Mouse (Mus musculus): ENCODE data around the gene Tmem121. TPM values are rescaled to one million over a fixed set of nuclear protein-coding genes. Genes with fewer than 3 reads are reported as not detected.

Tmem121 gene
- polyA plus RNA-seq, 1 experiment from 2014 or later: 4.2 TPM

- Histone ChIP-seq H3K4me3 (ENCODE audit: low read length) (peak overlapping the region; percentile 54), H3K4me1 (ENCODE audit: control insufficient read depth, insufficient read depth, low read length) (peaks cover 34% of the 10 kb centered on the region), H3K27ac (ENCODE audit: low read depth, low read length) (peak overlapping the region; percentile 37; the same call in 1 of the 2 replicates), H3K4me2 (replicated peaks; ENCODE audit: low read depth, low read length) (peak overlapping the region; percentile 65), H3K9ac (ENCODE audit: low read depth, low read length) (peak overlapping the region; percentile 66; the same call in 1 of the 2 replicates), H3K27me3 (ENCODE audit: control insufficient read depth, insufficient read depth, low read length) (0 out of 2 replicates have a peak, but pooled peaks cover 7% of the 10 kb centered on the region), H3K36me3 (ENCODE audit: control insufficient read depth, insufficient read depth, low read length) (peaks cover 23% of the 10 kb centered on the region), H3K9me3 (ENCODE audit: control insufficient read depth, low read length) (no peaks in the 10 kb centered on the region)
- ATAC-seq (ENCODE audit: low FRiP score, low TSS enrichment): no peak
- 50% methylated on average over 8 of the region's 8 CpGs for WGBS
Observed at GRCm38 (mm10) chr12:113141531-113141973, 44.2 kb upstream of the Tmem121 start.

GRCm38 (mm10) chr12:113142021-113142975 is 43.4 kb upstream of the Tmem121 start:
- H3K27ac ChIP-seq (ENCODE audit: low read depth, low read length): peak overlapping the region; percentile 65; the same call in 1 of the 2 replicates
- WGBS: 16% methylated on average over 15 of the region's 15 CpGs
- H3K4me3 ChIP-seq (ENCODE audit: low read length): peak overlapping the region; percentile 54
- peak; percentile 17 for ATAC-seq (ENCODE audit: low FRiP score, low TSS enrichment)
- H3K4me2 ChIP-seq (replicated peaks; ENCODE audit: low read depth, low read length): peak overlapping the region; percentile 65
- peak overlapping the region; percentile 45 for H3K9ac ChIP-seq (ENCODE audit: low read depth, low read length)
- H3K4me1 ChIP-seq (ENCODE audit: control insufficient read depth, insufficient read depth, low read length): peaks cover 34% of the 10 kb centered on the region
- H3K9me3 ChIP-seq (ENCODE audit: control insufficient read depth, low read length): no peaks in the 10 kb centered on the region
- peaks cover 15% of the 10 kb centered on the region for H3K36me3 ChIP-seq (ENCODE audit: control insufficient read depth, insufficient read depth, low read length)
- H3K27me3 ChIP-seq (ENCODE audit: control insufficient read depth, insufficient read depth, low read length): 0 out of 2 replicates have a peak, but pooled peaks cover 7% of the 10 kb centered on the region

GRCm38 (mm10) chr12:113143164-113143563 is 42.6 kb upstream of the Tmem121 start:
- H3K4me1 ChIP-seq (ENCODE audit: control insufficient read depth, insufficient read depth, low read length): peaks cover 34% of the 10 kb centered on the region
- 48% methylated on average over 7 of the region's 7 CpGs for WGBS
- H3K27ac ChIP-seq (ENCODE audit: low read depth, low read length): peak overlapping the region; percentile 65; the same call in 1 of the 2 replicates
- peak overlapping the region; percentile 65 for H3K4me2 ChIP-seq (replicated peaks; ENCODE audit: low read depth, low read length)
- peak overlapping the region; percentile 44 for H3K9ac ChIP-seq (ENCODE audit: low read depth, low read length)
- ATAC-seq (ENCODE audit: low FRiP score, low TSS enrichment): no peak
- H3K9me3 ChIP-seq (ENCODE audit: control insufficient read depth, low read length): no peaks in the 10 kb centered on the region
- H3K4me3 ChIP-seq (ENCODE audit: low read length): peak overlapping the region; percentile 22
- 0 out of 2 replicates have a peak, but pooled peaks cover 7% of the 10 kb centered on the region for H3K27me3 ChIP-seq (ENCODE audit: control insufficient read depth, insufficient read depth, low read length)
- peaks cover 7% of the 10 kb centered on the region; the same call in 1 of the 2 replicates for H3K36me3 ChIP-seq (ENCODE audit: control insufficient read depth, insufficient read depth, low read length)

GRCm38 (mm10) chr12:113144001-113144756 is 41.6 kb upstream of the Tmem121 start:
- Histone ChIP-seq H3K9me3 (ENCODE audit: control insufficient read depth, low read length) (no peaks in the 10 kb centered on the region), H3K27ac (ENCODE audit: low read depth, low read length) (no peak overlapping the region), H3K9ac (ENCODE audit: low read depth, low read length) (no peak overlapping the region), H3K4me3 (ENCODE audit: low read length) (no peak overlapping the region), H3K36me3 (ENCODE audit: control insufficient read depth, insufficient read depth, low read length) (no peaks in the 10 kb centered on the region; the same call in 1 of the 2 replicates), H3K4me2 (replicated peaks; ENCODE audit: low read depth, low read length) (no peak overlapping the region), H3K27me3 (ENCODE audit: control insufficient read depth, insufficient read depth, low read length) (0 out of 2 replicates have a peak, but pooled peaks cover 7% of the 10 kb centered on the region), H3K4me1 (ENCODE audit: control insufficient read depth, insufficient read depth, low read length) (peaks cover 26% of the 10 kb centered on the region)
- WGBS: 77% methylated on average over 20 of the region's 20 CpGs
- ATAC-seq (ENCODE audit: low FRiP score, low TSS enrichment): no peak

- no peak overlapping the region for H3K4me3 ChIP-seq (ENCODE audit: low read length)
- no peak overlapping the region for H3K27ac ChIP-seq (ENCODE audit: low read depth, low read length)
- peaks cover 21% of the 10 kb centered on the region for H3K4me1 ChIP-seq (ENCODE audit: control insufficient read depth, insufficient read depth, low read length)
- no peaks in the 10 kb centered on the region for H3K9me3 ChIP-seq (ENCODE audit: control insufficient read depth, low read length)
- no peak for ATAC-seq (ENCODE audit: low FRiP score, low TSS enrichment)
- no peak overlapping the region for H3K4me2 ChIP-seq (replicated peaks; ENCODE audit: low read depth, low read length)
- 0 out of 2 replicates have a peak, but pooled peaks cover 7% of the 10 kb centered on the region for H3K27me3 ChIP-seq (ENCODE audit: control insufficient read depth, insufficient read depth, low read length)
- H3K36me3 ChIP-seq (ENCODE audit: control insufficient read depth, insufficient read depth, low read length): no peaks in the 10 kb centered on the region; the same call in 1 of the 2 replicates
- no peak overlapping the region for H3K9ac ChIP-seq (ENCODE audit: low read depth, low read length)
- WGBS: 90% methylated on average over 16 of the region's 16 CpGs
Observed at GRCm38 (mm10) chr12:113144886-113145285, 40.8 kb upstream of the Tmem121 start.

- H3K27ac ChIP-seq (ENCODE audit: low read depth, low read length): no peak overlapping the region
- no peaks in the 10 kb centered on the region; the same call in 1 of the 2 replicates for H3K36me3 ChIP-seq (ENCODE audit: control insufficient read depth, insufficient read depth, low read length)
- H3K9me3 ChIP-seq (ENCODE audit: control insufficient read depth, low read length): no peaks in the 10 kb centered on the region
- no peak for ATAC-seq (ENCODE audit: low FRiP score, low TSS enrichment)
- H3K27me3 ChIP-seq (ENCODE audit: control insufficient read depth, insufficient read depth, low read length): 0 out of 2 replicates have a peak, but pooled peaks cover 5% of the 10 kb centered on the region
- no peak overlapping the region for H3K4me3 ChIP-seq (ENCODE audit: low read length)
- WGBS: 87% methylated on average over 5 of the region's 5 CpGs
- peaks cover 20% of the 10 kb centered on the region for H3K4me1 ChIP-seq (ENCODE audit: control insufficient read depth, insufficient read depth, low read length)
- H3K4me2 ChIP-seq (replicated peaks; ENCODE audit: low read depth, low read length): no peak overlapping the region
- H3K9ac ChIP-seq (ENCODE audit: low read depth, low read length): no peak overlapping the region
Observed at GRCm38 (mm10) chr12:113145591-113145990, 40.1 kb upstream of the Tmem121 start.

GRCm38 (mm10) chr12:113146112-113147057 is 39.3 kb upstream of the Tmem121 start, which contains the start of gene Crip1:
Crip1 (plus strand) TSS chr12:113146316.
- no peaks in the 10 kb centered on the region; the same call in 1 of the 2 replicates for H3K36me3 ChIP-seq (ENCODE audit: control insufficient read depth, insufficient read depth, low read length)
- H3K4me1 ChIP-seq (ENCODE audit: control insufficient read depth, insufficient read depth, low read length): peaks cover 12% of the 10 kb centered on the region
- 8% methylated on average over 45 of the region's 45 CpGs for WGBS
- H3K4me3 ChIP-seq (ENCODE audit: low read length): peak within 1 kb of the TSS; percentile 16
- ATAC-seq (ENCODE audit: low FRiP score, low TSS enrichment): peak; percentile 25
- H3K4me2 ChIP-seq (replicated peaks; ENCODE audit: low read depth, low read length): peak within 1 kb of the TSS; percentile 41
- H3K9me3 ChIP-seq (ENCODE audit: control insufficient read depth, low read length): no peaks in the 10 kb centered on the region
- no peak within 1 kb of the TSS; the same call in 1 of the 2 replicates for H3K9ac ChIP-seq (ENCODE audit: low read depth, low read length)
- H3K27me3 ChIP-seq (ENCODE audit: control insufficient read depth, insufficient read depth, low read length): no peaks in the 10 kb centered on the region
- no peak within 1 kb of the TSS for H3K27ac ChIP-seq (ENCODE audit: low read depth, low read length)

GRCm38 (mm10) chr12:113147481-113147880 is 38.2 kb upstream of the Tmem121 start:
- ATAC-seq (ENCODE audit: low FRiP score, low TSS enrichment): no peak
- Histone ChIP-seq H3K4me3 (ENCODE audit: low read length) (no peak overlapping the region), H3K4me1 (ENCODE audit: control insufficient read depth, insufficient read depth, low read length) (peaks cover 13% of the 10 kb centered on the region), H3K27me3 (ENCODE audit: control insufficient read depth, insufficient read depth, low read length) (no peaks in the 10 kb centered on the region), H3K9me3 (ENCODE audit: control insufficient read depth, low read length) (no peaks in the 10 kb centered on the region), H3K4me2 (replicated peaks; ENCODE audit: low read depth, low read length) (no peak overlapping the region), H3K36me3 (ENCODE audit: control insufficient read depth, insufficient read depth, low read length) (no peaks in the 10 kb centered on the region; the same call in 1 of the 2 replicates), H3K9ac (ENCODE audit: low read depth, low read length) (no peak overlapping the region), H3K27ac (ENCODE audit: low read depth, low read length) (no peak overlapping the region)
- 81% methylated on average over 8 of the region's 8 CpGs for WGBS
